Mouse (Mus musculus): ENCODE data around the gene Pros1. TPM values are rescaled to one million over a fixed set of nuclear protein-coding genes. Genes with fewer than 3 reads are reported as not detected.

The Pros1 gene
- total RNA-seq, 2 experiments from 2014 or later, result 7.3 to 9.2 TPM

- DNase-seq, result no peak
Measured at GRCm38 (mm10) chr16:62860140-62860539, 6.0 kb downstream of the Pros1 start.

- no peak for DNase-seq
Measured at GRCm38 (mm10) chr16:62861455-62861854, 7.3 kb downstream of the Pros1 start.

- DNase-seq, result no peak
Measured at GRCm38 (mm10) chr16:62872688-62873117, 18.6 kb downstream of the Pros1 start.

- no peak for DNase-seq
Measured at GRCm38 (mm10) chr16:62873180-62873579, 19.1 kb downstream of the Pros1 start.

GRCm38 (mm10) chr16:62874065-62874464 is 20.0 kb downstream of the Pros1 start:
- no peak for DNase-seq

- DNase-seq, result no peak
Measured at GRCm38 (mm10) chr16:62895824-62896223, 41.7 kb downstream of the Pros1 start.

- DNase-seq, result no peak
Measured at GRCm38 (mm10) chr16:62911364-62911763, 57.3 kb downstream of the Pros1 start.

- DNase-seq, result no peak
Measured at GRCm38 (mm10) chr16:62912246-62912645, 58.1 kb downstream of the Pros1 start.

GRCm38 (mm10) chr16:62915530-62915929 is 61.4 kb downstream of the Pros1 start:
- no peak for DNase-seq

- DNase-seq, result no peak
Measured at GRCm38 (mm10) chr16:62922245-62922644, 68.1 kb downstream of the Pros1 start.

GRCm38 (mm10) chr16:62931341-62931740 is 77.2 kb downstream of the Pros1 start:
- DNase-seq, result no peak

GRCm38 (mm10) chr16:62936316-62936715 is 82.2 kb downstream of the Pros1 start:
- no peak for DNase-seq

- DNase-seq, result no peak
Measured at GRCm38 (mm10) chr16:62940388-62941003, 86.4 kb downstream of the Pros1 start.

- no peak for DNase-seq
Measured at GRCm38 (mm10) chr16:62941763-62942162, 87.7 kb downstream of the Pros1 start.

GRCm38 (mm10) chr16:62942418-62943410 is 88.6 kb downstream of the Pros1 start:
- DNase-seq, result no peak

GRCm38 (mm10) chr16:62958485-62958884 is 104.4 kb downstream of the Pros1 start:
- DNase-seq, result no peak

GRCm38 (mm10) chr16:62964361-62964763 is 110.3 kb downstream of the Pros1 start:
- DNase-seq, result no peak

- DNase-seq, result no peak
Measured at GRCm38 (mm10) chr16:62971673-62972332, 117.7 kb downstream of the Pros1 start.

GRCm38 (mm10) chr16:62974926-62975325 is 120.8 kb downstream of the Pros1 start:
- no peak for DNase-seq
